Mouse (Mus musculus) CH12.LX (cell line): ENCODE measurements around the gene Kcnq4.

Experiments
- BHLHE40 ChIP-seq: IDR thresholded peaks from 2 replicates; pipeline ENCODE4 v1.6.1; 2011; ENCODE audit warnings: mild to moderate bottlenecking, low read depth, low read length, improper control_type of control experiment
- CTCF ChIP-seq, 2 experiments: IDR thresholded peaks in 1 of 2; conservative IDR thresholded peaks in 1 of 2; 2 replicates each; pipeline ENCODE4 v1.5.1; 2011 to 2012; ENCODE audit warnings: low read depth in 2 of 2, low read length in 2 of 2, improper control_type of control experiment in 1 of 2, inconsistent platforms in 1 of 2, mild to moderate bottlenecking in 1 of 2, moderate library complexity in 1 of 2
- EP300 ChIP-seq: IDR thresholded peaks from 2 replicates; pipeline ENCODE4 v1.6.1; 2011; ENCODE audit warnings: low read length, improper control_type of control experiment
- MAX ChIP-seq: IDR thresholded peaks from 2 replicates; pipeline ENCODE4 v1.6.1; 2011; ENCODE audit warnings: low read length, improper control_type of control experiment
- MYC ChIP-seq: IDR thresholded peaks from 2 replicates; pipeline ENCODE4 v1.6.1; 2011; ENCODE audit warnings: low read depth, mild to moderate bottlenecking, improper control_type of control experiment, low read length
- NELFE ChIP-seq: IDR thresholded peaks from 2 replicates; pipeline ENCODE4 v1.6.1; 2011; ENCODE audit warnings: low read depth, low read length, improper control_type of control experiment
- NRF1 ChIP-seq: IDR thresholded peaks from 2 replicates; pipeline ENCODE4 v1.6.1; 2014; ENCODE audit warnings: low read depth, mild to moderate bottlenecking, inconsistent platforms, low read length, improper control_type of control experiment, moderate library complexity
- POLR2A ChIP-seq: IDR thresholded peaks from 2 replicates; pipeline ENCODE4 v1.6.1; 2011; ENCODE audit warnings: low read depth, mild to moderate bottlenecking, improper control_type of control experiment, low read length
- UBTF ChIP-seq: IDR thresholded peaks from 2 replicates; pipeline ENCODE4 v1.6.1; 2012; ENCODE audit warnings: low read depth, mild to moderate bottlenecking, inconsistent platforms, low read length, improper control_type of control experiment, moderate library complexity
- USF2 ChIP-seq: conservative IDR thresholded peaks from 2 replicates; pipeline ENCODE4 v1.6.1; 2011; ENCODE audit warnings: low read depth, low read length, improper control_type of control experiment
- ZKSCAN1 ChIP-seq: IDR thresholded peaks from 2 replicates; pipeline ENCODE4 v1.6.1; 2012; ENCODE audit warnings: low read depth, inconsistent platforms, low read length, improper control_type of control experiment, borderline replicate concordance

- TF ChIP-seq MAX (no peak), POLR2A (no peak), UBTF (no peak), EP300 (no peak), ZKSCAN1 (no peak), BHLHE40 (no peak), MYC (no peak), NELFE (no peak), CTCF (conservative IDR thresholded peaks at IDR 0.05 in 1 of 2, IDR thresholded peaks at IDR 0.05 in 1 of 2; ENCODE audit: low read depth in 2 of 2, low read length in 2 of 2) (no peak), NRF1 (no peak), USF2 (no peak)
Measured at GRCm38 (mm10) chr4:120650208-120650592, 98.2 kb downstream of the Kcnq4 start.
